Mouse (Mus musculus): ENCODE results near the gene A730015C16Rik.
A peak's percentile ranks its signal among the peaks of the same experiment; 100 is the strongest.

The A730015C16Rik gene

GRCm38 (mm10) chr4:108848505-108848848, at the start of gene A730015C16Rik:
Gene A730015C16Rik, minus strand, starts transcription at chr4:108848619.
- DNase-seq (ENCODE audit: low read depth, low spot score), result peak; percentile 22

DNA sequence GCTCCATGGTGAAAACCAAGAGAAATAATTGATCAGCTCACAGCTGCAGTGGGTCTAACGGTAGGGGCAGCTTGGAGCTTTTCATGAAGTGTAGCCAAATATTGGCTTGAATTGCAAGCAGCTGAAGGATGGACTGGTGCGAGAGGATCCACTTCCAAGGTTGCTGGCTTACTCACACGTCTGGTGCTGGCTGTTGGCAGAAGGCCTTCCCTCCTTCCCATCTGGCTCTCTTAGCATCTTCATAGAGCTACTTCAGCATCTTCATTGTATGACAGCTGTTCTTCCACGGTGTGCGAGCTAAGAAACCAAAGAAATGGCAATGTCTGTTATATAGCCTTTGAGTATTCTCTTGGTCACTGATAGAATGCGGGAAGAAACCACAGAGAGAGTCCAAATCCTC, 42.5 kb upstream of the A730015C16Rik start:
- peak; percentile 71 for DNase-seq (ENCODE audit: low read depth, low spot score)

- DNase-seq (ENCODE audit: low read depth, low spot score), result no peak
These were observed 39.0 kb upstream of the A730015C16Rik start for GRCm38 (mm10) chr4:108887456-108887855.

DNA sequence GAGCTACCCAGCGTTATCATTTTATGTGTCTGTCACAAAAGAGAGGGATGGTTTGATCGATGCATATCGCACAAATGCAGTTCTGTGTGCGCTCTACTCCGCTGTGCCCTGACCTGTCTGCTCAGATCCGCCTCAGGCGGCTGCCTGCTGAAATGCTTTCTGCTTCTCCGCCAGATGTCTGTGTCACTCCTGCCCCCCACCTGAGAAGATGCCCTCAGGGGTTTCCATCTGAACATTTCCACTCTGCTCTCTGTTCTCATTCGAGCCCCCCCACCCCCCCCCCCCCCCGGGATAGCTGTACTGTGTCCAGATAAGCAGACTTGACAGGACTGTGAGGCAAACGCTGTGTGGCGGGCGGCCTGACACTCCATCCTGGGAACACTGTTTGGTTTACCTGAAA, 35.4 kb upstream of the A730015C16Rik start:
- peak; percentile 18 for DNase-seq (ENCODE audit: low read depth, low spot score)

DNA sequence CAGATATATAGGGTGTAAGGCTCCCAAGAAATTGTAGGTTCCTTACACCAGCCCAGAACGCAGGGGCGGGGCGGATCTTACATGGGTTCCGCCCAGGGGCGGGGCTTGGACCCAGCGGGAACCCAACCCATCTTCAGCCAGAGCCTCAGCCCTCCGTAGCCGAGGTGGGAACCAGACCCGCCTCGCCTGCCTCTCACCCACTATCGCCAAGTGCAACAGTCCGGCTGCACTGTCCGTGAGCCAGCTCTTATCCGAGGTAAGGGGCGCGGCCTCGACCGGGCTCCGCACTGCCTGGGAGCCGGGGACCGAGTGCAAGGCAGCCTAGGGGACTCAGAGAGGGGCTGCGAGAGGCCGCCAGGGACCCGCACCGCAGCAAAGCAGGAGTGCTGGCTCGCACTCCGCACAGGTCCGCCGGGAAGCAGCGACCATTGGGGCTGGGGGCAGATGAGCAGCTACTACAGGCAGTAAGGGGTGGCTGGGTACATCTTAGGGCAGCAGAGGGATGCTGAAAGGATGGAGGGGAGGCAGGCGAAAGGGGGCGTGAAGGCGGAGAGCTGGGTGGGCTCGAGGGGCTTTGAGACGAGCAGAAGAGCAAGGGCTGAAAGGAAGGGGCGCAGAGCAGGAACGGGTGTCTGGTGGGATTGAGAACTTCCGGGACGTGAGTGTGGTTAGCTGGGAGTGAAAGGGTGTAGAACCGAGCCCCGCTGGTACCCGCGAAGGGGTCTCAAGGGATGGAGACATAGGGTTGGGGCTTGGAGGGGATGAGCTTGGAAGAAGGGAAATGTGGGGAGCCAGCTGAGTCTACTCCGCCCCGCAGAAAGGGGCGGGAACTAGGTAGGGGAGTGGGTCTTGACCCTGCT, 30.8 kb upstream of the A730015C16Rik start, which contains the start of gene Rab3b:
Rab3b (plus strand) TSS at position 101 of the 860 bp plus-strand sequence.
- DNase-seq (ENCODE audit: low read depth, low spot score), result peak; percentile 59

DNA sequence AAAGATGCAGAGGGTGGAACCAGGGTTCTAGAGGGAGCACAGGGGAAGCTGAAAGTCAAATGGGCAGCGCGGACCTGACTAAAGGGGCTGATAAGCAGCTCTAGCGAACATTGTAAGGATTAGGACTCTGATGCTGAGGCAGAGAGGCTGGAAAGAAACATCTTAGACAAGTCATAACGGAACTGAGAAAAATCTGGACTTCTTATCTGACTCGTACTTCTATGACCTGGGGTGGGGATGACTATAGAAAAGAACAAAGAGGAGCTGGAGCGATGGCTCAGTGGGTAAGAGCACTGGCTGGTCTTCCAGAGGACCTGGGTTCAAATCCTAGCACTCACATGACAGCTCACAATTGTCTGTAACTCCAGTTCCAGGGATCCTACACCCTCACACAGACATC, 29.5 kb upstream of the A730015C16Rik start:
- no peak for DNase-seq (ENCODE audit: low read depth, low spot score)

- no peak for DNase-seq (ENCODE audit: low read depth, low spot score)
These were observed 25.3 kb upstream of the A730015C16Rik start for GRCm38 (mm10) chr4:108873746-108874145.

- peak; percentile 94 for DNase-seq (ENCODE audit: low read depth, low spot score)
These were observed 21.4 kb upstream of the A730015C16Rik start for GRCm38 (mm10) chr4:108869730-108870374.

GRCm38 (mm10) chr4:108866806-108867205, 18.4 kb upstream of the A730015C16Rik start:
- no peak for DNase-seq (ENCODE audit: low read depth, low spot score)

GRCm38 (mm10) chr4:108847715-108848504, 509 bp downstream of the A730015C16Rik start, which contains the start of gene Kti12:
Gene Kti12, plus strand, starts transcription at chr4:108847785.
- peak; percentile 96 for DNase-seq (ENCODE audit: low read depth, low spot score)

- DNase-seq (ENCODE audit: low read depth, low spot score), result no peak
These were observed 2.4 kb downstream of the A730015C16Rik start for GRCm38 (mm10) chr4:108845824-108846569.

DNA sequence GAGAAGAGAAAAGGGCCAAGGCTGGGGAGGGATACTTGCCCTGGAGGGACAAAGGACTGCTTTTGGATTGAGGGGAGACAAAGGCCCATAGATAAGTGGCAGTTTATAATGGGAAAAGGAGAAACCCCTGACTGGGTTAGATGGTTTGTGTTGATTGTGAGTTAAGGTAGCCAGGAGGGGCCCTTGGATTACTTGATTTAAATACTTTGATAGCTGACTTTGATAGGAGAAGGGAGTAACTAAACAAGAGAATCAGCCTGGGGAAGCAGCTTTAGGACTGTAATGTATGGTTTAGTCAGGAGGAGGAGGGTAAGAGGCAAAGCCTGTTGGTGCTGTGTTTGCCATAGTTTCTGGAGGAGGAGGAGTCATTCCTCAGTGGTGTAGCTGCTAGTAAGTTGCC, 5.1 kb downstream of the A730015C16Rik start:
- no peak for DNase-seq (ENCODE audit: low read depth, low spot score)

DNA sequence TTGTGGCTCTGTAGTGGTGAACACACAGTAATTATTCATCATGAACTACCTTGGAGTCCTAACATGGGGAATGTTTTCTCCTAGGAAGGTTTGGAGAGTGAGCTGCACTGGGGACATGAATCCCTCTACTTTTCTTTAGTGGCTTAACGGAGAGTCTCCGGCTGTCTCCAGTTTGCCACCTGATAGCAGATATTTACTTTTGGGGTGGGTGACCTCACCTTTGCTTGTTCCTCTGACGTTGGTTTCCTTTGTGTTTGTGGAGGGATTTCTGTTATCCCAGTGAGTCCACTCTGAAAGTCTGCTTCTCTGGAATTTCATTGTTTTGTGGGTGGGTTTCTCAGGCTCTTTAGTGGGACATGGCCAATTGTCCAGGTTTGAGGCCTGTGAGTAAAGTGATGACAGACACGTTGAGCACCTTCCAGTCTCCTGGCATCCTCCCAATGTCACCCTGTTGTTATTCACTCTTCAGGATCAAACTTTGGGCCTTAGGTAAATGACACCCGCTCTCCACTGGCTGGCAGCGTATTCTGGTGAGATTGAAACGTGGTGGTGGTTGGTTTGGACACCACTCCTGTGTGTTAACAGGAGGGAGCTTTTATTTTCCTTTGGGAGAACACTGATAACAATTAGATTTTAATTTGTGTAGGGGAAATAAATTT, 6.4 kb downstream of the A730015C16Rik start:
- no peak for DNase-seq (ENCODE audit: low read depth, low spot score)

GRCm38 (mm10) chr4:108838031-108838430, 10.4 kb downstream of the A730015C16Rik start:
- DNase-seq (ENCODE audit: low read depth, low spot score), result peak; percentile 91

GRCm38 (mm10) chr4:108835496-108835895, 12.9 kb downstream of the A730015C16Rik start:
- DNase-seq (ENCODE audit: low read depth, low spot score), result no peak

GRCm38 (mm10) chr4:108834971-108835311, 13.5 kb downstream of the A730015C16Rik start:
- peak; percentile 14 for DNase-seq (ENCODE audit: low read depth, low spot score)

GRCm38 (mm10) chr4:108834115-108834970, 14.1 kb downstream of the A730015C16Rik start, which contains the start of gene Txndc12:
Gene Txndc12, plus strand, starts transcription at chr4:108834601.
- peak; percentile 96 for DNase-seq (ENCODE audit: low read depth, low spot score)

GRCm38 (mm10) chr4:108833828-108834114, 14.6 kb downstream of the A730015C16Rik start:
- no peak for DNase-seq (ENCODE audit: low read depth, low spot score)

- DNase-seq (ENCODE audit: low read depth, low spot score), result peak; percentile 97
These were observed 15.2 kb downstream of the A730015C16Rik start, which contains the start of gene Btf3l4 for GRCm38 (mm10) chr4:108832916-108833827. Gene Btf3l4, minus strand, starts transcription at chr4:108833614.

Measured in brain, adult 2 months (tissue).